Mouse (Mus musculus): ENCODE measurements around the gene Npff. TPM values are rescaled to one million over a fixed set of nuclear protein-coding genes. Genes with fewer than 3 reads are reported as not detected.

Gene Npff
- polyA plus RNA-seq, 1 experiment from 2014 or later: 8.6 TPM

DNA sequence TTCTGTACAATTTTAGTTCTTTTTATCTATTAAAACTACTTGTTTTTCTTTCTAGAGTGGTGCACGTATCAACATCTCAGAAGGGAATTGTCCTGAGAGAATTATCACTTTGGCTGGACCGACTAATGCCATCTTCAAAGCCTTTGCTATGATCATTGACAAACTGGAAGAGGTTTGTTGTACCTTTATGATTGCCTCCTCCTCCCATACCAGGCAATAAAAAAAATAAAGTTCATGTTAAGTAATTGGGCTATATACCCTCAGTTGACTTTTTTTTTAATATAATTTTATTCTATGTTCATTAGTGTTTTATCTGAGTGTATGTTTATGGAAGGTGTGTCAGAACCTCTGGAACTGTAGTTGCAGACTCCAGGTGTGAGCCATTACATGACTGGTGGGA lies 50.2 kb downstream of the Npff start:
- H3K36me3 ChIP-seq (replicated peaks; ENCODE audit: control insufficient read depth, insufficient read depth): peaks cover 62% of the 10 kb centered on the region

More for the DNA sequence above, 50.2 kb downstream of the Npff start:
- Histone ChIP-seq H3K4me1 (replicated peaks; ENCODE audit: control insufficient read depth, insufficient read depth, low read length) (peaks cover 16% of the 10 kb centered on the region), H3K27ac (no peak overlapping the region), H3K4me2 (replicated peaks) (no peak overlapping the region), H3K9ac (no peak overlapping the region), H3K27me3 (ENCODE audit: control insufficient read depth, insufficient read depth, low read length) (no peaks in the 10 kb centered on the region), H3K9me3 (ENCODE audit: control insufficient read depth, low read length) (no peaks in the 10 kb centered on the region), H3K4me3 (replicated peaks; ENCODE audit: low read length) (no peak overlapping the region)
- 90% methylated on average over 2 of the region's 2 CpGs for WGBS
- ATAC-seq (ENCODE audit: low FRiP score) (no peak), DNase-seq (ENCODE audit: low spot score) (no peak)

Other genes with a start within 250 kb of the Npff start
- 60.6 and 61.8 TPM in 2 replicates for gene Mfsd5, start 245.5 kb downstream of the Npff start, polyA plus RNA-seq (2014; fragmentation: Nextera tagmentation; extraction: Ambion mirVana)
- gene Espl1, start 228.7 kb downstream of the Npff start, polyA plus RNA-seq (2014; fragmentation: Nextera tagmentation; extraction: Ambion mirVana): 6.8 and 7.0 TPM in 2 replicates
- gene Pfdn5, start 198.8 kb downstream of the Npff start, polyA plus RNA-seq (2014; fragmentation: Nextera tagmentation; extraction: Ambion mirVana): 518 and 626 TPM in 2 replicates
- gene Myg1, start 193.2 kb downstream of the Npff start, polyA plus RNA-seq (2014; fragmentation: Nextera tagmentation; extraction: Ambion mirVana): 77.4 and 78.4 TPM in 2 replicates
- 30.7 and 33.8 TPM in 2 replicates for gene Aaas, start 174.2 kb downstream of the Npff start, polyA plus RNA-seq (2014; fragmentation: Nextera tagmentation; extraction: Ambion mirVana)
- gene Sp7, start 157.8 kb downstream of the Npff start, polyA plus RNA-seq (2014; fragmentation: Nextera tagmentation; extraction: Ambion mirVana): 0.64 and 0.82 TPM in 2 replicates
- 5.3 and 6.2 TPM in 2 replicates for gene Sp1, start 118.8 kb downstream of the Npff start, polyA plus RNA-seq (2014; fragmentation: Nextera tagmentation; extraction: Ambion mirVana)
- 0.13 and 0.39 TPM in 2 replicates for gene Amhr2, start 79.6 kb downstream of the Npff start, polyA plus RNA-seq (2014; fragmentation: Nextera tagmentation; extraction: Ambion mirVana)
- 98.3 and 105 TPM in 2 replicates for gene Prr13, start 65.9 kb downstream of the Npff start, polyA plus RNA-seq (2014; fragmentation: Nextera tagmentation; extraction: Ambion mirVana)
- gene Pcbp2, start 54.4 kb downstream of the Npff start, polyA plus RNA-seq (2014; fragmentation: Nextera tagmentation; extraction: Ambion mirVana): 158 and 166 TPM in 2 replicates
- gene Gm10337, start 21.2 kb downstream of the Npff start, polyA plus RNA-seq (2014; fragmentation: Nextera tagmentation; extraction: Ambion mirVana): 9.6 and 17.2 TPM in 2 replicates
- 43.9 and 47.5 TPM in 2 replicates for gene Map3k12, start 7.9 kb downstream of the Npff start, polyA plus RNA-seq (2014; fragmentation: Nextera tagmentation; extraction: Ambion mirVana)
- 77.8 and 86.7 TPM in 2 replicates for gene Tarbp2, start 6.8 kb downstream of the Npff start, polyA plus RNA-seq (2014; fragmentation: Nextera tagmentation; extraction: Ambion mirVana)
- gene Gm28047, start 100.1 kb upstream of the Npff start, polyA plus RNA-seq (2014; fragmentation: Nextera tagmentation; extraction: Ambion mirVana): not detected in 2 replicates
- gene Atf7, start 100.5 kb upstream of the Npff start, polyA plus RNA-seq (2014; fragmentation: Nextera tagmentation; extraction: Ambion mirVana): 13.7 and 16.7 TPM in 2 replicates
- 47.5 and 63.4 TPM in 2 replicates for gene Atp5g2, start 147.4 kb upstream of the Npff start, polyA plus RNA-seq (2014; fragmentation: Nextera tagmentation; extraction: Ambion mirVana)
- gene Calcoco1, start 197.2 kb upstream of the Npff start, polyA plus RNA-seq (2014; fragmentation: Nextera tagmentation; extraction: Ambion mirVana): 32.2 and 33.1 TPM in 2 replicates